Mouse (Mus musculus): Measurements from ENCODE around the gene Dbnl.

The Dbnl gene

DNA sequence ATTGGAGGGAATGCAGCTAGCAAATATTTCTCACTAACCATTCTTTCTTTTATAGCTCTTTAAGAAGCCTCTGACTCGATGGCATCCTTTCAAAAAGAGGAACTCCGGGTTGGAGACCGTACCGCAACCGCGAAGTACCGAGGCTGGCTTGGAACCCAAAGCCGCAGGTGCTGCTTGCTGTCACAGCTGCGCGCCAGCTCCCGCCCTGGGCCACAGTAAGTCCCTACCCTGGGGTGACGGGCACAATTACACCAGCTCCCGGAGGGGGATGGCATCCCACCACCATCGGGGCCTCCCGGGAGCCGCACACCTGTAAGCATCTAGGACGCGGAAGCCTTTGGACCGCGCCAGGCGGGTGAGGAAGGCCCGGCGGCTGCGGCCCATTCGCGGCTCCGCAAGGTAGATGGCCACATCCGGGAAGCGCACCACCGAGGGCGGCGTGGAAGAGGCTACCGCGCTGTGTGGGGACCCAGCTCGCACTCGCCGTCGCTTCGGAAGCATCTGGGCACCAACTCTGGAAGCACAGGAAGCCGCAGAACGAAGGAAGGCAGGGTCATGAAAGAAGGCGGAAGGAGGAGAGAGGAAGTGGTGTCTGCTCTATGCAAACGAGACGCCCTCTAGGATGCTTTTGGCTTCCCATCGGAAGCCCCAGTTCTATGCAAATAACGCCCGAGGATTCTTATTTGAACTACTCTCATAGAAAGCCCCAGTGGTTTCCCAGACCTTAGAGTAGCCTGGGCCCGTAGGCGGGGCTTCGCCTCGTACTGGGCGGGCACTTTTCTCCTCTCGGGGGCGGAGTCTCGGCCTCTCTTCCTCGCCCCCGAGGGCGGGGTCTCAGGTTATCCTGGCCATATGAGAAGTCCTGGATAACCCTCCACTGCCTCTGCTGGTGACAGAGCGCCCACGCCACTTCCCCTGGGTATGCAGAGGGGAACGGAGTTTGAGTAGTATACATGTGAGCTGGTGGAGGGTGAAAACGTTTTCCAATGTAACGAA is 49.3 kb downstream of the Dbnl start, which contains the start of gene Polm:
Gene Polm, minus strand, starts transcription at position 766 of the 996 bp plus-strand sequence.
- DNase-seq (ENCODE audit: low spot score in 2 of 2), result peak; percentile 76 to 81

DNA sequence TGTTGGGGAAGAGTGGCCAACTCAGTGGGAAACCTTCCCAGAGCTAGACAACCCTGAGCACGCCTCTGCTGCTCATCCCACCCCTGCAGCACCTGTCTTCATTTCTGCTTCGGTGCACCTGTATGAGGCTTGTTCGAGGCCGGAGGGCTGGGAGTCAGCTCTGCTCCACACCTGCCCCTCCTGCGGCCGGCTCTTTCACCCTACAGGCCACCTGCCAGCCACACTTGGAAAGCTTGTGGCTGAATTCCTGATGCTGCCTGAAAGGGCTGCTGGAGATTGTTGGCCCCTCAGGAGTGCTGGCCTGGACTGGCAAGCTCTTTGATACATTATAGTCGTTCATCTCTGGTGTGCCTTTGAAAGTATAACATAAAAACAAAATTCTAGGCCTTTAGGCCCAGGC is 52.1 kb downstream of the Dbnl start:
- DNase-seq (ENCODE audit: low spot score in 2 of 2), result no peak

DNA sequence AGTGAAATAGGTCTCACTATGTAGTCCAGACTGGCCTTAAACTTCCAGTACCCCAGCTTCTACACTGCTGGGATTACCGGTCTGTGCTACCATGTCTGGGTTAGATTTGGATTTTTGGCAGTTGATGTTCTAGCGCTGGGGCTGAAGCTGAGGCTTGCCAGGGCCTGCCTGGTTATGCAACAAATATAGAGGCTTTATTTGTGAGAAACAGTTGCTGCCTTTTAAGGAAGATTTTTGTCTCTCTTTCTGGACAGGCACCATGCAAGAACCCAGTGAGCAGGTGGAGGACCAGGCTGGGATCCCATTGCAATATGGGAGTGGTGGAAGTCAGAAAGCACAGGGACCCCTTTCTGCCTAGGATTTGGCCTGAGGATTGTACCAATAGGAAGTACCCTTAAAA is 53.5 kb downstream of the Dbnl start:
- no peak for DNase-seq (ENCODE audit: low spot score in 2 of 2)

DNA sequence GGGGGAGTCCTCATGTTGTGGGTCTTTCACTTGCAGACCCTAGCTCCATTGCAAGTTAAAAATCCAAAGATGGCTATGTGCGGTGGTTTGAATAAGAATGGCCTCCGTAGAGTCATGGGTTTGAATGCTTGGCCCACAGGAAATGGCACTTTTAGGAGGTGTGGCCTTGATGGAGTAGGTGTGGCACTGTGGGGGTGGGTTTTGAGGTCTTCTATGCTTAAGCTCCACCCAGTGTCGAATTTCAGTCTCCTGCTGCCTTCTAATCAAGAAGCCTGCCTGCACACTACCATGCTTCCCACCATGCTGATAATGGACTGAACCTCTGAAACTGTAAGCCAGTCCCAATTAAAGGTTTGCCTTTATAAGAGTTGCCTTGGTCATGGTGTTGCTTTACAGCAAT is 54.8 kb downstream of the Dbnl start:
- no peak for DNase-seq (ENCODE audit: low spot score in 2 of 2)

DNA sequence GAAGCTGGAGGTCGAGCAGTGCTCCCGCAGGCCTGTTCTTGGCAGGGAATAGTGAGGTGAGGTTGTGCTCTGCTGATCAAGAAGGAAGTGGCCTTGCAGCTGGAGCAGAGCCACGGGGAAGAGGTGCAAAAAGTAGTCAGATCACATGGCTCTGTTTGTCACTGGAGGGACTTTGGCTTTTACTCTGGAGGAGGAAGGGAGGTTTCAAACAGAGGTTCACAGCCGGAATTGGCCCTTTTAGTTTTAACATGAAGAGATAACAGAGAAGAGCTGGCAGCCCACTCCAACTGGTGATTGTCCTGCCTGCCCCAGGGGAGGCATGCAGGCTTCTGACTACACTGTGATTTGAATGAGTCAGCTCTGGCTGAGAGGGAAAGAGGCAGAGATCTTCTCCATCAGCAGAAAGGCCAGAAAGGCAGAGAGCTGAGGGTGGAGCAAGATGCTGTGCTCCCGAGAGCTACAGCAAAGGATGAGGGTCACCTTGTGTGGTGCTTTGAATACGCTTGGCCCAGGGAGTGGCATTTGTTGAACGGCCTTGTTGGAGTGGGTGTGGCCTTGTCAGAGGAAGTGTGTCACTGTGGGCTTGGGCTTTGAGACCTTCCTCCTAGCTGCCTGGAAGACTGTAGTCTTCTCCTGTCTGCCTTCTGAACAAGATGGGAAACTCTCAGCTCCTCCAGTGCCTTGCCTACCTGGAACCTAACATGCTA is 58.5 kb downstream of the Dbnl start:
- no peak for DNase-seq (ENCODE audit: low spot score in 2 of 2)

DNA sequence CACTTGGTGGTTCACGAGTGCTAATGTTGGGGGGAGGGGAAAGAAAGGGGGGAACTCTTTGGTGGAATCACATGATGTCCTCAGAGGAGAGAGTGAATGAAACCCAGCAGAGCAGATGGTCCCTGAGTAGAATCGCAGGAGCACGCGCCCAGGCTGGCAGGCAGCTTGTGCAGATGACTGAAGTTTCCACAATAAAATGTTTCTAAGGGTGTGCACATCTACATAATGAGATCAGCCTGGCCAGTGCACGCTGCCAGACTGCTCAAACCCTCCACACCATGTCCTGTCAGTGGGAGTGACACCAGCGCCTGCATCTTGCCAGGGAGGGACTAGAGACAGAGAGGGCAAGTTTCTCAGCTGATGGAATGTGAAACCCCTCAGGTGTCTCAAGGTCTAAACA is 60.5 kb downstream of the Dbnl start:
- no peak for DNase-seq (ENCODE audit: low spot score in 2 of 2)

DNA sequence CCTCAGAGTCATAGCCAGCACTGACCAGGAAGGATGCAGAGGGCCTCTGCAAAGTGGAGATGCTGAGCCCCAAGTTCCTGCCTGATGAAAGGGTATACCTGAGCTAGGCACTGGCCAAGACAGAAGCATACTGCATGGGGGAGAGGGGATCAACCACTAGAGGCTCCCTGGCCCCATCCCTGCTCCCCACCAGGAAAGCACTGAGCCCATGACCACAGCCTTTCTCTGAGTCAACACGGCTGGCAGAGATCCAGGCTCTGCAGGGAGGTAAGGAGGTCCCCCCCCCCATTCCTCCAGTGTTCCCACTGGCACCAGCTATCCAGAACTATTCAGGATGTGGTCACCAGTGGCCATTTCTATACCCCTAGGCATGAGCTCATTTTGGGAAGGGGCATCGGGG is 61.0 kb downstream of the Dbnl start:
- no peak for DNase-seq (ENCODE audit: low spot score in 2 of 2)

DNA sequence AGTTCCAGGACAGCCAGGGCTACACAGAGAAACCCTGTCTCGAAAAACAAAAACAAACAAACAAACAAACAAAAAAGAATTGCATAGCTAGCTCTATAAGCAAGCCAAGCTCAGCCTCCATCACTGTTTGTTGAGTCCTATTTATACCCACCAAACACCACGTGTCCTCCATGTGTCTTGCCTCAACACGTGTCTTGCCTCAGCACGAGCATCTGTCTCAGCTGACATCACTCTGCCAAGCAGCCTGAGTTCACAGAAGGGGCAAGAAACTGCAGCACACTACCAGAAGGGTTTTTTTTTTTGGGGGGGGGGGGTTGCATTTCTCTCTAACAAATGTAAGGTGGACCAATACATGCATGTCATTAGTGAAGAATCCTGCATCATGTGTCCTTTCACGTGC is 62.2 kb downstream of the Dbnl start:
- DNase-seq (ENCODE audit: low spot score in 2 of 2), result no peak

Measured in spleen, postnatal 14 days (tissue).